Mouse (Mus musculus) thymus, adult 2 months (tissue): ENCODE measurements around the gene Ppp1r1b. TPM values are rescaled to one million over a fixed set of nuclear protein-coding genes. Genes with fewer than 3 reads are reported as not detected.

Source experiments
- DNase-seq: peaks from one replicate; pipeline ENCODE4 v3.0.0; 2021
- H3K27ac ChIP-seq: fragments of 200-500 bp; 2 replicates; pipeline ENCODE4 v1.5.1; 2012; ENCODE audit warnings: low read length, control low read depth; ENCODE audit not compliant: control insufficient read depth, insufficient read depth
- H3K27me3 ChIP-seq: fragments of 200-500 bp; 2 replicates; pipeline ENCODE4 v1.6.1; 2012; ENCODE audit warnings: mild to moderate bottlenecking, low read length, moderate library complexity, mixed read lengths; ENCODE audit not compliant: control insufficient read depth, insufficient read depth
- H3K36me3 ChIP-seq: fragments of 200-500 bp; 2 replicates; pipeline ENCODE4 v1.6.1; 2012; ENCODE audit warnings: mild to moderate bottlenecking, low read length, moderate library complexity; ENCODE audit not compliant: control insufficient read depth, insufficient read depth
- H3K4me1 ChIP-seq: fragments of 200-500 bp; replicated peaks from 2 replicates; pipeline ENCODE4 v1.6.1; 2012; ENCODE audit warnings: low read length; ENCODE audit not compliant: control insufficient read depth, insufficient read depth
- H3K4me3 ChIP-seq: fragments of 200-500 bp; 2 replicates; pipeline ENCODE4 v1.5.1; 2012; ENCODE audit warnings: mild to moderate bottlenecking, low read length, control low read depth, moderate library complexity; ENCODE audit not compliant: control insufficient read depth, insufficient read depth
- CTCF ChIP-seq: fragments of 200-500 bp; IDR thresholded peaks from 2 replicates; pipeline ENCODE4 v1.5.1; 2012; ENCODE audit warnings: mild to moderate bottlenecking, control low read depth, low read length, moderate library complexity, borderline replicate concordance; ENCODE audit not compliant: control insufficient read depth, poor library complexity, insufficient read depth; ENCODE audit errors: extremely low read depth
- POLR2A ChIP-seq: fragments of 200-500 bp; IDR thresholded peaks from 2 replicates; pipeline ENCODE4 v1.6.1; 2012; ENCODE audit warnings: mild to moderate bottlenecking, low read length, control low read depth, moderate library complexity; ENCODE audit not compliant: control insufficient read depth, poor library complexity, insufficient read depth; ENCODE audit errors: extremely low read depth
- WGBS: fragments of 180-500 bp; shearing (Covaris S2); methylation state at CpG from one replicate; pipeline ENCODE4 v1.1.7; 2018; 5-methylcytosine and 5-hydroxymethylcytosine counted together
- polyA plus RNA-seq: library from polyadenylated mRNA; depleted of rRNA; stranded (reverse); fragments of >200 nt; gene quantifications from 2 replicates; pipeline ENCODE4 v1.2.3, GENCODE M21; 2012

Gene Ppp1r1b
- polyA plus RNA-seq, 1 experiment, result 5.9 TPM

- WGBS, result 7% methylated on average over 15 of the region's 15 CpGs
- TF ChIP-seq CTCF, result no peak
- TF ChIP-seq POLR2A, result no peak
- Histone ChIP-seq H3K27me3 (peaks cover 28% of the 10 kb centered on the region), H3K36me3 (no peaks in the 10 kb centered on the region), H3K4me1 (no peaks in the 10 kb centered on the region), H3K4me3 (no peak overlapping the region), H3K27ac (no peak overlapping the region)
- no peak for DNase-seq
Observed at GRCm38 (mm10) chr11:98319120-98319519, 29.1 kb upstream of the Ppp1r1b start.

- H3K27me3 ChIP-seq, result peaks cover 31% of the 10 kb centered on the region
- WGBS, result 15% methylated on average over 4 of the region's 4 CpGs
- no peaks in the 10 kb centered on the region for H3K36me3 ChIP-seq
- no peaks in the 10 kb centered on the region for H3K4me1 ChIP-seq
- TF ChIP-seq POLR2A (no peak), CTCF (no peak)
- H3K27ac ChIP-seq, result no peak overlapping the region
- no peak overlapping the region for H3K4me3 ChIP-seq
- no peak for DNase-seq
Observed at GRCm38 (mm10) chr11:98319544-98319943, 28.7 kb upstream of the Ppp1r1b start.

GRCm38 (mm10) chr11:98319944-98320343 lies 28.3 kb upstream of the Ppp1r1b start:
- Histone ChIP-seq H3K36me3 (no peaks in the 10 kb centered on the region), H3K4me1 (no peaks in the 10 kb centered on the region), H3K27me3 (peaks cover 32% of the 10 kb centered on the region), H3K27ac (no peak overlapping the region), H3K4me3 (no peak overlapping the region)
- TF ChIP-seq CTCF, result no peak
- TF ChIP-seq POLR2A, result no peak
- no peak for DNase-seq
- WGBS, result 25% methylated on average over 2 of the region's 2 CpGs

GRCm38 (mm10) chr11:98320381-98320780 lies 27.8 kb upstream of the Ppp1r1b start:
- Histone ChIP-seq H3K27me3 (peaks cover 32% of the 10 kb centered on the region), H3K36me3 (no peaks in the 10 kb centered on the region), H3K4me3 (no peak overlapping the region), H3K4me1 (no peaks in the 10 kb centered on the region), H3K27ac (no peak overlapping the region)
- WGBS, result 15% methylated on average over 12 of the region's 12 CpGs
- no peak for DNase-seq
- TF ChIP-seq CTCF (no peak), POLR2A (no peak)

GRCm38 (mm10) chr11:98320806-98321676 lies 27.2 kb upstream of the Ppp1r1b start:
- Histone ChIP-seq H3K4me1 (no peaks in the 10 kb centered on the region), H3K4me3 (no peak overlapping the region), H3K27me3 (peaks cover 32% of the 10 kb centered on the region), H3K27ac (no peak overlapping the region), H3K36me3 (no peaks in the 10 kb centered on the region)
- no peak for DNase-seq
- no peak for TF ChIP-seq CTCF
- TF ChIP-seq POLR2A, result no peak
- 5% methylated on average over 30 of the region's 30 CpGs for WGBS

GRCm38 (mm10) chr11:98321677-98322003 lies 26.6 kb upstream of the Ppp1r1b start:
- H3K4me1 ChIP-seq, result no peaks in the 10 kb centered on the region
- peaks cover 32% of the 10 kb centered on the region for H3K27me3 ChIP-seq
- H3K27ac ChIP-seq, result no peak overlapping the region
- no peak overlapping the region for H3K4me3 ChIP-seq
- WGBS, result 10% methylated on average over 5 of the region's 5 CpGs
- TF ChIP-seq POLR2A (no peak), CTCF (no peak)
- no peaks in the 10 kb centered on the region for H3K36me3 ChIP-seq
- DNase-seq, result no peak

GRCm38 (mm10) chr11:98322159-98322558 lies 26.0 kb upstream of the Ppp1r1b start:
- no peak for DNase-seq
- Histone ChIP-seq H3K4me1 (no peaks in the 10 kb centered on the region), H3K27ac (no peak overlapping the region), H3K36me3 (no peaks in the 10 kb centered on the region), H3K4me3 (no peak overlapping the region), H3K27me3 (peaks cover 33% of the 10 kb centered on the region)
- TF ChIP-seq POLR2A, result no peak
- no peak for TF ChIP-seq CTCF
- 3% methylated on average over 1 of the region's 1 CpGs for WGBS
